Mouse (Mus musculus) adrenal gland, postnatal 4 days (tissue): ENCODE measurements around the gene Il22ra1. TPM values are rescaled to one million over a fixed set of nuclear protein-coding genes. Genes with fewer than 3 reads are reported as not detected.

ENCODE experiments used
- DNase-seq, 2 experiments: peaks; one replicate each; pipeline ENCODE4 v3.0.0; 2021 to 2022; ENCODE audit warnings: low spot score in 2 of 2, mixed read lengths in 2 of 2
- total RNA-seq, 2 experiments: library from RNA; stranded (reverse); gene quantifications; 2 replicates each; pipeline ENCODE4 v1.2.3; 2021

Il22ra1 gene
- total RNA-seq, 2 experiments from 2014 or later: 3.7 to 3.8 TPM

DNA sequence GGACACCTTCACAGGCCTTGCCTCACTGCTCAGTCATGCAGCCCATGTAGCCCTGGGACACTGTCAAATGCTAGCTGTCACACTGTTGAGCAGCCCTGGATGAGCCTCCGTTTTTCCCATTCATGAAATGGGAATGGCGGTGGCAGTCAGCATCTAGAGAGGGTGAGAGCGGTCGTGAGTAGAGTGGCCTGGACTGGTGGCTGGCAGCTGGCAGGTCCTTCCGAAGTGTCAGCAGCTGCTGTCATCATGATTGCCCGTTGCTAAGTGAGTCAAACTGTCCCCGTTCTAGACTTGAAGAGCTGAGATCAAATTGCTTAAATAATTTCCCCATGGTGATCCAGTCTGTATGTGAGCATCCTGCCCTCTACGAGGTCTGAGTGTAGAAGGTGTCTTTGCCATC, 3.0 kb downstream of the Il22ra1 start:
- no peak for DNase-seq

DNA sequence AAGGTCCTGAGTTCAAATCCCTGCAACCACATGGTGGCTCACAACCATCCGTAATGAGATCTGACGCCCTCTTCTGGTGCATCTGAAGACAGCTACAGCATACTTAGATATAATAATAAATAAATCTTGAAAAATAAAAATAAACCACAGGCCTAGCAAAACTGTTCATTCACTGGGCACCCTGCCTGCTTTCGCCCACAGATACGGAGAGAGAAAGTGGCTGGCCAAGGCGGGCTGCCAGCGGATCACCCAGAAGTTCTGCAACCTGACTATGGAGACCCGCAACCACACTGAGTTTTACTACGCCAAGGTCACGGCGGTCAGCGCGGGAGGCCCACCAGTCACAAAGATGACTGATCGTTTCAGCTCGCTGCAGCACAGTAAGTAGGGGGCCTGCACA, 5.9 kb downstream of the Il22ra1 start:
- DNase-seq: no peak

DNA sequence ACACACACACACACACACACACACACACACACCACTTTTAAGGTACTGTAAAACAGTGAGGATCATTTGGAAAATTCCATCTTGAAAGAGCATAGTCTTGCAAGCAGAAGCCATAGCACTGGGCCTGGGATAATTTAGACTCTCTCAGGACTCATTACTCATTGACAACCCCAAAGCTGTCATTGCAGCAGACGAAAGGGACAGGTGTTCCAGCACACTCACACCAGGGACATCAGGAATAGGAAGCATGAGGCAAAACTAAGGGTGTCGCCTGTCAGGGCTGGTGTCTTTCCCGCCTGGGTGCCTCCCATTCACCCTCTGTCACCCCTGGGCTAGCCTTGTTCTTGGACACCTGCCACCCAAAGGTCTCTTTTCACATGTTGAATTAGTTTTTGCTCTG, 8.9 kb downstream of the Il22ra1 start:
- no peak for DNase-seq

DNA sequence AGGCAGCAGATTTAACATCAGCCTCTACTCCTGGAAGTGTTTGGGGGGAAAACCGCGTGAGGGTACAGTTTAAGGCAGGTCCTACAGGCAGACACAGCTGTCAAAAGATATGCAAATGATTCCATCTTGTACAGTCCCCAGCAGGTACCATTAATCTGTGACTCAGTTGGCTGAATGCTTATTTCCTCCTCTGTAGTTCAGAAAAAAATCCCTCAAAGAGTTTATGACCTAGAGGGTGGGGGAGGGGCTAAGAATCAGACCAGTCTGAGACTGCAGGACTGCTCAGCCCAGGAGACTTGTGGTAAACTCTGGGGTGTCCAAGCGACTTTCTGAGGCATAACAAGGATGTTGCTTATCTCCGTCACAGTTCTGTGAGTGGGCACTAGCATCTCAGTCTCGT, 10.3 kb downstream of the Il22ra1 start:
- DNase-seq: no peak

DNA sequence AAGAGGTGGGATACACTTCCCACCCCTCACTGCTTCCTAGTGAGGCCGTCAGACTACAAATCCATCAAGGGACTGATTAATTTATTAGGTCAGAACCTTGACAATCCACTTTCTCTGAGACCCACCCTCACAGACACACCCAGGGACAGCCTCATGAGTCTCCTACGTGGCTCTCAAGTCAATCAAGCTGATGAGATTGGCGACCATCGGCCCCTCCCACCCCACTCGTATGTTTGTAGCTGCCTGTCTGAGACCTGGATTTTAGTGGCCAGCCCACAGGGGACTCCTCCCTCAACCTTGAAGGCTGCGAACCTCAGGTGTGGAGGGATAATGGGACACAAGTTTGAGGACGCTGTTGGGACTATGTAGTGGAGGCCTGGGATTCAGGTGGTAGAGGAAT, 11.2 kb downstream of the Il22ra1 start:
- DNase-seq: no peak

DNA sequence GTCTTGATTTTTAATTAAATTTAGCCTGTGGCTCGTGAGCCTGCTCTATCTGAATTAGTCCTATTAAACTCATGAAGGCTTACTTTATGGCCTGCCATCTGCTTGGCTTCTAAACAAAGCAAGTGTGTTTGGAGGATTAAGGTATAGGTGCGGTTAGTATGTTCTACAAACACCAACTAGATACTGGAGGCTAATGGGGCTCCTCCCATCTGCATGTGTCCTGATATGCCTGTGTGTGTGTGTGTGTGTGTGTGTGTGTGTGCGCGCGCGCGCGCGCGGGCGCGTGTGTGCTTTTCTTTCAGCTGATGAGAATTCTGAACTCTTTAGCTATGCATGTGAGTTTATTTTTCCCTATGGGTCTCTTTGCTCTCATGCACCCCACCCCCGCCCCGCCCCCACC, 11.7 kb downstream of the Il22ra1 start:
- DNase-seq: no peak

DNA sequence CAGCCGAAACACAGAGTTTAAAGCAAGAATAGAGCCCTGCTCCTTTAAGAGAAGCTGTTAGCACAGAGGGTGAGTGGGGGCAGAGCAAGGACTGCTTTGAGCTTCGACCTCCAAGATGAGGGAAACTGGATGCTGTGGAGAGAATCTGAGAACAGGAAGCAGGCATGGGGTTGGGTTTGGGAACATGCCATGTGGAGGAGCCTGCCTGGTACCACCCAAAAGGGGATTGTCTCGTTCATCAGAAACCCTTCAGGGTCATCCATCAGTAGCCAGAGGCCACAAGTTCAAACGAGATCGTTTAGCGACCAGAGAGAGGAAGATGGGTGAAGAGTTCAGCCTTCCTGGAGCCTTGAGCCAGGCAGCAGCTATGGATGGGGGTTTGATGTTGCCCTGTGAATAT, 15.5 kb downstream of the Il22ra1 start:
- no peak for DNase-seq

DNA sequence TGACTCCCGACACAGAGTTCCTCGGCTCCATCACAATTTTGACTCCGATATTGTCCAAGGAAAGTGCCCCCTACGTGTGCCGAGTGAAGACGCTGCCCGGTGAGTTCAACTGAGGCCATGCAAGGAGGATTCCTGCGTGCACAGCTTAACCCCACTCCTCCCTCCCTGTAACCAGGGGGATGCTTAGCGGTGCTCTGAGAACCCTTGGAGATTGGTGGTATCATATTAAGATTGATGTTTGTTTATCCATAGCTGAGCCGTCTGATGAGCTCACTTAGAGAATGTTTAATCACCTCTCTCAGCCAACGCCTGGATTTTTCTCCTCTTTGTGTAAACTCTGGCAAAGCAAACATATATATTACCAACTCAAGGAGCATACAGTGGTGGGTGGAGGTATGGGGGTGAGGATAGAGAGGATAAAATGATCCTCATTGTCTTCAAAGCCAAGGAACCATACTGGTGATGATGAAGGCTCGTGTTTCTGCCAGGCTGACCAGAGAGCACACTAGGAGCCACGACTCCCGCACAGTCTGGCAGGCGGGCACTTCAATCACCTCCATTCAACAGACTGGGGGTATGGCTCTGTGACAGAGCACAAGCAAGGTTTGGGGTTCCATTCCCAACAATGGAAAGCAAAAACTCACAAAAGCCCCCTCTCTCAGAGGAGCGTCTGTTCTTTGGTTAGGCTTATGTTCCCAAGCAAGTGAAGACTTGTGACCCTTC, 16.9 kb downstream of the Il22ra1 start:
- no peak for DNase-seq

DNA sequence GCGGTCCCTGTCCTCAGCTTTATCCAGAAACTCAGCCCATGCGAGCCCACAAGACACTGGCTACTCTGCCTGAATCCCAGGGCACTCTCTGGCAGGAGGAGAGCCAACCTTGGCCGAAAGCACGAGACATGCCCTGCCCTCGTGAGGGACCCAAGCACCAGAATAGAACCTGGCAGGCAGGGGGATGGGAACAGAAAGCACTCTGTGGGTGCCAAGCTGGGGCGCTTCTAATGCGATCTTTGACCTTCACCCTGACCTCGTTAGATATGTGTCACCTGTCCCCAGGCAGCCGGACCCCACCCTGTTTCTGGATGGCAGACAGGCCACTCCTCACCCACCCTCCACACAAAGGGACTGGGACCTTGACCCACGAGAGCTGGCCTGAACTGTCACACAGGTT, 17.6 kb downstream of the Il22ra1 start:
- no peak for DNase-seq

DNA sequence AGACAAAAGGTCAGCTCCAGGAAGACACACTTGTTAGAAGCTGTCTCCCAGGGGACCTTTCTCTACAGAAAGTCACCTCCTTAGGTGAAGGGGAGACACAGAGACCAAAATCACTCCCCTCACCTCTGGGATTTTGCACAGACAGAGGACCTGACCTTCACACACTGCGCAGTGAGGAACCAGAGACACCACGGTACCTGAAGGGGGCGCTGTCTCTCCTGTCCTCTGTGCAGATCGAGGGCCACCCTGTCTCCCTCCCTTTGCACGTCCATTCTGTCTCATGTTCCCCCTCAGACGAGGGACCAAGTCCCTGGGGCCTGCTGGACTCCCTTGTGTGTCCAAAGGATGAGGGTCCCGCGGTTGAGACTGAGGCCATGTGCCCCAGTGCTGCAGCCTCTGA, 22.9 kb downstream of the Il22ra1 start:
- DNase-seq: no peak

DNA sequence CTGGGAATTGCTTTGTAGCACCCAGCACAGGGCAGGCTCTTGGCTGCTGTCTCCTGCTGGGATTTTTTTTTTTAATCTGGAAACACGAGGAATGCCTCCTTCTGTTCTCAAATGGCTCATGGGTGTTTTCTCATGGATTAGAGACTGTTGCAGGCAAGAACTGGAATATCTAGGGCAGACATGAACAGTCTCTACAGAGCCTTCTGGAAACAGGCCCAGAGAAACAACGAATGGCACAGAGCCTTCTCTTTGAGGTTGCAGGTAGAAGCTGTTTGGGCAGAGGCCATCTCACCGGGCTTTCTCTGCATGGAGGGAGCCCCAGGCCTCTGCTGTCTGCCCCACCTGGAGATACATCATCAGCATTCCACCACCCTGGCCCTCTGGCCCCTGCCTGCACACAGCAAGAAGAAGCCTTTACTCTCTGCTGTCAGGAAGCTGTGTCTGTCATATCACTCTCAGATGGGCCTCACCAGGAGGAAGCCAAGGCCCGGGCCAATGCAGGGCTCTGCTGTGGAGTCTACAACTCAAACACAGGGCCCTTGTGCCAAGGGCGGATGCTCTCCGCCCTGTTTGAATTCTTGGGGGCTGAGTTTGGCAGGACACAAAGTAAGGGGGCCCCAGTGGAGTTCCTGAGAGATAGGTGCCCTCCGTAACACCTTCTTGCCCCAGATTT, 24.3 kb downstream of the Il22ra1 start:
- DNase-seq: no peak

DNA sequence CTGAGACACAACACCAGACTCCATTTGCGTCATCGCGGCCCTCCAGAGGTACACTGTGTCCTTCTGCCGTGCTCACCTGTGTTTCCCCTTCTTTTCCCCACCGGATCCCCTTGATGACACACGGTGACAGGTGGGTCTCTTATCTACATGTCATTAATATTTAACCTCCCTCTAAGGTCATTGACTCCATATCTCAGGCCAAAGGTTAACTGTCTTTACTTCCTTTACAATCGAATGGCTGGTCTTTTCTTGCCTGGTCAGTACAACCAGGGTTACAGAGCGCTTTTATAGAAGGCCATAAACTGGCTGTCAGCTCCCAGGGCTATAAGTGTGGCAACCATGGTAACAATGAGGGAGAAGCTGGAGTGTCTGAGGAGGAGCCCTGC, 24.8 kb downstream of the Il22ra1 start:
- no peak for DNase-seq

DNA sequence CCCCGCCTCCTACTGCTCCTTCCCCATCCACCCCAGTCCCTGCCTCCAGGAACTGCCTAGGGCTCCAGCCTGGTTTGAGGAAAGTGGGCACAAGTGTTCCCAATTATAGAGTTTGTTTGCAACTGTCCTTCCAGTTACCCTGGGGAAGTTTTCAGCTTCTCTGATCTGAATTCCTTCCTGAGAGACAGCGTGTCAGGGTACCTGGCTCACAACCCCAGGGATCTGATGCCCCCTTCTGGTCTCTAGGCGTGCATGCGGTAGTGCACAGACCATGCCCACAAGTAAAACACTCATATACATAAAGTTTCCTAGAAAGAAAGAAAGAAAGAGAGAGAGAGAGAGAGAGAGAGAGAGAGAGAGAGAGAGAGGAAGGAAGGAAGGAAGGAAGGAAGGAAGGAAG, 30.4 kb downstream of the Il22ra1 start:
- DNase-seq: no peak

DNA sequence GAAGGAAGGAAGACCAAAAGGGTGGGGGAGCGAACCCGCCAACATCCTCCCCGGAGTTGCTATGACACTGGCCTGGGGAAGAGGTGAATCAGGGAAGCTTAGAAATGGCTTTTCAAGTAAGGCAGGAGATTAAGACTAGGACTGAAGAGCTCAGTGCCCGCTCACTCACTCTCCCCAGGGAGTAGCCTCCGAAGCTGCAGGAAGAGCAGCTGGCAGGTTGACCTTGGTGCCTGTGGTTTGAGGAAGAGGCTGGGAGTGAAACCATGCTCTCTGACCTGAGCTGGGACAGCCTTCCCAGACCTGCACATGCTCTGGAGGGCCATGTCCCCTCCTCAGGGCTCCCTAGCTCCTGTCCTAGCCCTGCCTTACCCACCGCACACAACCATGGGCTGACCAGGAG, 30.9 kb downstream of the Il22ra1 start:
- no peak for DNase-seq

DNA sequence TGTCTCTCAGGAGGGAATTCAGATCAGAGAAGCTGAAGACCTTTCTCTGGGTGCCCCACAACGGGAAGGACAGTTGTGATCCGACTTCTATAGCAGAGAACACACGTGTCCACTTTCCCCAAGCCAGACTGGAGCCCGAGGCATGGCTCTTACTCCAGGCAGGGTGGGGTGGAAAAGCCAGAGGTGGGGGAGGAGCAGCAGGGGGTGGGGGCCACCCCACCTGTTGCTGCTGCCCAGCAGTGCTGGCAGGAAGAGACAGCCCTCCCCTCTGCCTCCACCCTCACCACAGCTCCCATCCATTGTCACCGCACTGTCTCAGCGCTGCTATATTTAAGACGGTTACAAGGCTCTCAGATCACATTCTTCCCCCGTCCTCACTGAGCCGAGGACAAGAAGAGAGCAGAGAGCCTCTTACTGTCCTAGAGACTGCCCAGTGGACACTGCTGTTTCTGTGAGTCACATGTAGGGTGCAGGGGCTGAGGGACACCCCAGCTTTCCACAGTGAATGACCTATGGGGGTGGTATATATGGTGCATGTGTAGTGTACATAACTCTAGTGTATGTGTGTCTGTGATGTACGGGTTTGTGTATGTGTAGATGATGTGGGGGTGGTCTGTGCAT, 31.5 kb downstream of the Il22ra1 start, which contains the start of gene Myom3:
Gene Myom3, plus strand, starts transcription at position 360 of the 621 bp plus-strand sequence.
- DNase-seq: no peak

DNA sequence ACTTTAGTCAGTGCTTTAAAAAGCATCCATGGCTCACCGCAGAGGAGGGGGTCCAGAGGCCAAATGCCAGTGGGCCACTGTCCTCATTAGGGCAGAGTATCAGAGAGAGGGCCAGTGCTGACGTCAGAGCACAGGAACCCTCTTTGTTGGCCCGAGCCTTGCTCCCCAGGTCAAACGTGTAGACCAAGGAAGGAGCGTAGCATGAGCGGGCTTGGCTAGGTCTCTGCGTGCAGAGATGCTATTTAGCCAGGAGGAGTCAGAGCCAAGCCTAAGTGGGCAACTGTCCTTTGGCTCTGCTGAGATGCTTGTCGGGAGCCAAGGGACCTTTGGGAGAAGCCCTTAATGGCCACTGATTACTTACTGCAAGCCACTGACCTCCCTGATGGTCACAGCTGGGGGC, 33.1 kb downstream of the Il22ra1 start:
- no peak for DNase-seq

DNA sequence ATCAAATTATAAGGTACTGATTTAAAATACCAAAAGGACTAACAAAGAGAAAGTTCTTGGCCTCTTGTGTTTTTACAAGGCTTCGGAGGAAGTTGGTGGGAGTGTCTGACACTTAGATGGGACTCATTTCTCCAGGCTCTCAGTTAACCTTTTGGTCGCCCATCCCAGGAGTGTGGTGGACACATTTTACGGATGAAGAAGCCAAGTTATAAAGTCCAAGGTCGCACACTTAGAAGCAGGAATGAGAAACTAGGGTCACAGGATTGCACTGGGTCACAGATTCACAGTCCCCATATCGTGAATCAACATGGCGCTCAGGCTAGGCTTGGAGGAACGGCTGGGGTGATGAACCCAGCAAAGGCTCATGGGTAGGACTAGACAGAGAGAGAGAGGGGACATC, 33.6 kb downstream of the Il22ra1 start:
- DNase-seq: no peak

DNA sequence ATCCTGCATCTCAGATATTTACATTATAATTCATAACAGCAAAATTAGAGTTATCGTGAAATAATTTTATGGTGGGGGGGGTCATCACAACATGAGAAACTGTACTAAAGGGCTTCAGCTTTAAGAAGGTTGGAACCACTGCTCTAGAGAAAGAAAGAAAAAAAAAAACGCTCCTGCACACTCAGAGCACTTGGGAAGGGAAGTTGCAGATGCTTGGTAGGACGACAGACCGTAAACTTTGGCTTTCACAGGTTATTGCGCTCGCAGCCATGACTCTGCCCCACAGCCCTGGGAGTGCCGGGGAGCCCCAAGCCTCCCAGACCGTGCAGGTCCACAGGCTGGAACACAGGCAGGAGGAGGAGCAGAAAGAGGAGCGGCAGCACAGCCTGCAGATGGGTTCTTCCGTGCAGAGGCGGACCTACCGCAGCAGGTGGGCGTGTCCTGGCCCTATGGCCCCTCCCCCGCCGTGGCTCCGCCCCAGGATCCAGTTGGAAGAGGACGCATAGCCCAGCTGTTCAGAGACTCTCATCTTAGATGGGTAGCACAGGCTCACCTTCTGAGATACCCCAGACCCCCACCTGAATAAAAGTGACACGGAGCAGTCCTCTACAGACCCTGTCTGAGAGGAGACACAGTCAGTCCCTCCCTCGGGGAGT, 34.4 kb downstream of the Il22ra1 start:
- peak; percentile 50 to 55 for DNase-seq

DNA sequence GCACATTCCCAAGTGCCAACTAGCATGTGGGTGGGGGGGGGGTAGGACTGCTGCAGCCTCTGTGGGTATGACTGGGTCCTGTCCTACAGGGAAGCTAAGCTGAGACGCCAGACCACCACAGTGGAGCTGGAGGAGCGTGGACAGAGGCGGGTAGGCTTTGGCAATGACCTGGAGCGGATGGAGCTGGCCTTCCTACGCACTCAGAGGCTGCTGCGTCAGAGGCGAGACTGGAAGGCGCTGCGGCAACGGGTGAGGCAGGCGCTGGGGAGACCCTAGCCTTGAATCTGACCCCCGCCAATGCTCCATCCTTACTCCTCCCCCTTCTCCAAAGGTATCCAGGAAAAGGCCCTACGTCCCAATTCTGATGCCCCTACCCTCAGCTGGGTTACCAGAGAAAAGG, 36.7 kb downstream of the Il22ra1 start:
- DNase-seq: no peak

DNA sequence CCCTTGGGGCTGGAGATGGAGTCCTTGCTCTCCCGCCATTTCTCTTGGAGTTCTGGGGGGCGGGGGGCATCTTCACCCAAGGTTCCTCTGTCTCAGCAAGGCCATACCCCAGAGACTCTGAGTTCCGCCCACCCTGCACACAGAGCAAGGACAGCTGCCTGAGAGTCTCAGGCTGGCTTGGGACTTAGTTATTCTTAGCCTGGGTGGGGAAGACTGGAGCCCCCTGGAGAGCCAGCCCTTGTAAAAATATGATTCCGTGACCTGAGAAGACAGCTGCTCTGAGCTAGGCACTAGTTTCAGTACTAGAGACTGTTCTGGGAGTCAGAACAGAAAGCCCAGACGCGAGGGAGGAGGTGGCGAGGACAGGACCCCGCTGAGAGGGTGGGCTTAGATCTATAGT, 37.7 kb downstream of the Il22ra1 start:
- no peak for DNase-seq

DNA sequence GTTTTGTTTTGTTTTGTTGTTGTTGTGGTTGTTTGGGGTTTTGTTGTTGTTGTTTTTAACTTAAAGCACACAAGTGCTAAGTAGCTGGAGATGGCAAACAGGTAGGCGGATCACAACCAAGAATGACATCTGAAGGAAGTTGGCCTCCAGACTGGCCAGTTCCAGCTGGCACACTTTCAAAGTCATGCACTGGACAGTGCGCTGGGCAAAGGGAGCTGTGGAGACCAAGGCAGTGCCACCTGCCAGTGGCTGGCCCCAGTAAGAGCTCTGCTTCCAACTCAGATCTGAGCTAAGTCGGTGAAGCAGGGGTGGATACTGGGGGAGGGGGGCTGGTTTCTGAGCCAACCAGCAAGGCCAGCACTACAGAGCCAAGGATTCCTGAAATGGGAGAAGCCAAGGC, 39.0 kb downstream of the Il22ra1 start:
- DNase-seq: no peak
